Mouse (Mus musculus) forebrain, embryonic 11.5 days (tissue): ENCODE data around the gene Btbd35f7. TPM values are rescaled to one million over a fixed set of nuclear protein-coding genes. Genes with fewer than 3 reads are reported as not detected.
"Not testable (repeated sequence)": the region's sequence is repeated elsewhere in the genome, so short reads cannot be mapped to it uniquely, and the experiment has no call there.

Experiments
- ATAC-seq: fragments of 200-750 bp; cut with Nextera tagmentation; replicated peaks from 2 replicates; pipeline ENCODE4 v1.8.0; 2017; ENCODE audit warnings: moderate TSS enrichment; ENCODE audit not compliant: low FRiP score
- DNase-seq: peaks from one replicate; pipeline ENCODE4 v3.0.0-alpha.2; 2017; ENCODE audit warnings: low spot score
- H3K27ac ChIP-seq: fragments of 300-500 bp; sonication (generic); 2 replicates; pipeline ENCODE4 v1.5.1; 2014; ENCODE audit warnings: low read depth, low read length
- H3K27me3 ChIP-seq: fragments of 300-500 bp; sonication (generic); 2 replicates; pipeline ENCODE4 v1.6.1; 2014; ENCODE audit warnings: mild to moderate bottlenecking, low read length, mixed read lengths; ENCODE audit not compliant: control insufficient read depth, insufficient read depth
- H3K36me3 ChIP-seq: fragments of 300-500 bp; sonication (generic); 2 replicates; pipeline ENCODE4 v1.6.1; 2014; ENCODE audit warnings: mild to moderate bottlenecking, low read length, moderate library complexity, mixed read lengths; ENCODE audit not compliant: control insufficient read depth, insufficient read depth
- H3K4me1 ChIP-seq: fragments of 300-500 bp; sonication (generic); replicated peaks from 2 replicates; pipeline ENCODE4 v1.6.1; 2014; ENCODE audit warnings: low read length, mixed read lengths; ENCODE audit not compliant: control insufficient read depth, insufficient read depth
- H3K4me2 ChIP-seq: fragments of 300-500 bp; sonication (generic); 2 replicates; pipeline ENCODE4 v1.6.1; 2014; ENCODE audit warnings: low read depth, mild to moderate bottlenecking, low read length, moderate library complexity, mixed read lengths; ENCODE audit not compliant: severe bottlenecking
- H3K4me3 ChIP-seq: fragments of 300-500 bp; sonication (generic); 2 replicates; pipeline ENCODE4 v1.5.1; 2014; ENCODE audit warnings: low read depth, low read length
- H3K9ac ChIP-seq: fragments of 300-500 bp; sonication (generic); 2 replicates; pipeline ENCODE4 v1.6.1; 2014; ENCODE audit warnings: low read length
- H3K9me3 ChIP-seq: fragments of 300-500 bp; sonication (generic); 2 replicates; pipeline ENCODE4 v1.6.1; 2016; ENCODE audit warnings: low read length, mixed read lengths; ENCODE audit not compliant: control insufficient read depth
- WGBS: fragments of 180-500 bp; shearing (Covaris S2); extraction: QIAGEN DNeasy Blood & Tissue Kit; methylation state at CpG from one replicate; pipeline ENCODE4 v1.1.7; 2014; 5-methylcytosine and 5-hydroxymethylcytosine counted together
- polyA plus RNA-seq: library from polyadenylated mRNA; unstranded; fragments of >200 nt; fragmentation: Nextera tagmentation; extraction: Ambion mirVana; gene quantifications from 2 replicates; pipeline ENCODE4 v1.2.1, GENCODE M21; 2014

Gene Btbd35f7
- not detected in 2 replicates for polyA plus RNA-seq

DNA sequence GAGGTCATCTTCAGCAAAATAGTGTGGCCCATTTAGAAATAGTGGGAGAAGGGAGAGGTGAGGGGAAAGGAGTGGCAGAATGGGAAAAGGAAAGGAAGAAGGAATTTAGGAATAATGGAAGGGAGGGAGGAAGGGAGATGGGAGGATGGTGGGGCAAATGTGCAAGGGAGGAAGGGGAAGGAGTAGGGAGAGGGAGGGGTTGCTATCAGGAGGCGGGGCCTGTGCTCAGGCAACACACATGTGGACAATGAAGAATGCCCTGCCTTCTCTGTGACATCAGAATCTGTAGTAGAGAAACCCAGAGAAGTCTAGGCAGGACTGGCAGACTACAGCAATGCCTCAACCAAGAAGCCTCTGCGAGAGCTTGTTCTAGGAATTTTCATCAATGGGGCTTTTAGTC is at the start of gene Btbd35f7:
Gene Btbd35f7, plus strand, starts transcription at position 301 of the 400 bp plus-strand sequence.
- H3K27me3 ChIP-seq, H3K36me3 ChIP-seq, H3K9me3 ChIP-seq, H3K4me1 ChIP-seq, H3K9ac ChIP-seq, H3K4me3 ChIP-seq, H3K4me2 ChIP-seq, ATAC-seq, H3K27ac ChIP-seq, DNase-seq: not testable (repeated sequence)
- WGBS: no CpG with 5 or more reads among the region's 2 CpGs

Other genes with a start within 250 kb of the Btbd35f7 start
- gene Mycs, start 199.8 kb upstream of the Btbd35f7 start, polyA plus RNA-seq: not detected in 2 replicates